Mouse (Mus musculus): ENCODE data around the gene Rora. TPM values are rescaled to one million over a fixed set of nuclear protein-coding genes. Genes with fewer than 3 reads are reported as not detected.
A peak's percentile ranks its signal among the peaks of the same experiment; 100 is the strongest.

Gene Rora
- total RNA-seq, 2 experiments from 2014 or later, result 78.4 to 79.1 TPM

DNA sequence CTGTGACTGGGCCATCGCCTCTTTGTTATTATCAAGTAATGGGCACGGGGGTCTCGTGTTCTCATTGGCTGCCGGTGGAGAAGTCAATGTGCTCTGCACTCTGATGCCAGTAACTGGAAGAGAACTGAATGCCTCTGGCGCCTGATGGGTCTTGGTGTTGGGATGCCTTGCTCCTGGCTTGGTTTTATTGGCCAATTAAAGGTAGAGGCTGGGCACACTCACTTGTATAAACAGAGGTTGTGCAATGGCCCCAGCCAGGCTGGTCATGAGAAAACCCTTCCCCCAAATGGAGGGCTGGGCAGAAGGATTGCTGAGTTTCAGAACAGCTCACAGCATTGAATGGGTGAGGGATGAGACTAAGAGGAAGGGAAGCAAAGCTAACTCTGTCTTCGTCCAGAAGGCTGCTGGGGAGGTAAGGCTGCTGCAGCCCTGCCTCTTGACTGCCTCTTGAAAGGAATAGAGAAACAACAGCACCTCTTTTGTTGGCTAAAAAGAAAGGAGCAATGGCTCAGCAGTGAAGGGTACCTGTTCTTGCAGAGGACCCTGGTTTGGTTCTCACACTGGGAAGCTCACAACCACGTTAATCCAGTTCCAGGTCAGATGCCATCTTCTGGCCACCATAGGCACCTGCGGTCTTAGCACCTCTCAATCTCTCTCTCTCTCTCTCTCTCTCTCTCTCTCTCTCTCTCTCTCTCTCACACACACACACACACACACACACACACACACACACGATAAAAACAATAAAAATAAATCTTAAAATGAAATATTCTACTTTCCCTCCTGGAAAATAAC, 653.3 kb downstream of the Rora start:
- DNase-seq (ENCODE audit: extremely low spot score in 1 of 2, low spot score in 2 of 2), result no peak

GRCm38 (mm10) chr9:69307974-69308373, 654.4 kb downstream of the Rora start:
- DNase-seq (ENCODE audit: extremely low spot score in 1 of 2, low spot score in 2 of 2), result no peak
- intact Hi-C loops (cut with DNase I), result no loop called here
- no peak for TF ChIP-seq CTCF (IDR thresholded peaks at IDR 0.05)
- no peak overlapping the region for H3K27ac ChIP-seq
- no peak overlapping the region for H3K4me3 ChIP-seq

More for the DNA sequence above, 653.3 kb downstream of the Rora start:
- no peak overlapping the region for H3K27ac ChIP-seq
- no peak; the same call in 1 of the 2 replicates for TF ChIP-seq CTCF (IDR thresholded peaks at IDR 0.05)
- intact Hi-C loops (cut with DNase I), result no loop called here
- H3K4me3 ChIP-seq, result no peak overlapping the region

DNA sequence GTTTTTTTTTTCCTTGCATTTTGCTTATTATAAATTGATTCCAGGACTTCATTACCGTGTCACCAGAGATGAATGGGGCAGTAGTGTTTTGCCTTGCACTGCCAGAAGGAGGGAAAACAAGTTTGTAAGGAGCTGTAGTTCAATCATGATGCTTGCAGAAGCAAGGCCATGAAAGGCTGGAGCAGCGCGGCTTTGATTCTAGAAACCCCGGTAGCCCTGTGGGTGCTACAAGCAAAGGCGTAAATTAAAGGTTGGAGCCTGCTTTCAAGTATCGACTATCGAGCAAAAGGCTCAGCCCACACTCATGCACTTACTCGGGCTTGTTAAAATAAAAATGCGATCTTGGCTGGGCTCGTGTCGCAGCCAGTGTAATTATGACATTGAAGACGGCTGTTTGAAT, 656.9 kb downstream of the Rora start:
- no peak for TF ChIP-seq CTCF (IDR thresholded peaks at IDR 0.05)
- no peak for DNase-seq (ENCODE audit: extremely low spot score in 1 of 2, low spot score in 2 of 2)
- Histone ChIP-seq H3K4me3 (no peak overlapping the region), H3K27ac (no peak overlapping the region)
- intact Hi-C loops (cut with DNase I), result no loop called here

GRCm38 (mm10) chr9:69313297-69313696, 659.7 kb downstream of the Rora start:
- no peak for TF ChIP-seq CTCF (IDR thresholded peaks at IDR 0.05)
- intact Hi-C loops (cut with DNase I), result no loop called here
- DNase-seq (ENCODE audit: extremely low spot score in 1 of 2, low spot score in 2 of 2), result no peak
- no peak overlapping the region for H3K27ac ChIP-seq
- no peak overlapping the region for H3K4me3 ChIP-seq

DNA sequence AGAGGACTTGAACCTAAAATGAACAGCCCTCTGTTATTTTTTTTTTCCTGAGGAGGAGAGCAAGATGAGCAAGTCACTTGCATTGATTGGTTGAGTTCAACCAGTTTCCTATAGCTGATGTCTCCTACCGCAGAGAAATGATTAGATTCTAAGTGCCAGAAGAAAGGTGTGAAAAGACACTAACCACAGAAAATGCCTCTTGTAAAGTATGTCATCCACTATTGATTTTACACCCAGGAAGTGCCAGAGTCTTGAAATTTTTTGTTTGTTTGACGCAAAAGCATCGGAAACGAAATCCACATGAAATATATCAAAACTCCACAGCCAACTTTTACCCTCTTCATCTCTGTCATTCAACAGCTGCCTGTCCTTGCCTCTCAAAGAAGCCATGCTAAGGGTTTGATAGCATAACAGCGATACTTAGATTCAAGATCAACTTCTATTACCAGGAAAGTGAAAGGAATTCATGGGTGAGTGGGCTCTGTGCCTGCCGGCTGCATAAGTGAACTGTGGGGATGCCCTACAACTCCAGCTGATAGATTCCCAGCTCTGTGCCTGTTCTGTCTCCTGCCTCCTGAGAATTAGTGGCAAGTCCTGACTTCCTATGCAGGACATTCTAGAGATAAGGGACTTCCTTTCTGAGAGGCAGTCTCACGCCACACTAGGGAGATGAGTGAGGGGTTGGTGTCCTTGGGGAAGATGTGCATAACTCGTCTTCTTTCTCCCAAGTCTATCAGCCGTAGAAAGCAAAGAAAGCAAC, 661.0 kb downstream of the Rora start:
- TF ChIP-seq CTCF (IDR thresholded peaks at IDR 0.05), result no peak

DNA sequence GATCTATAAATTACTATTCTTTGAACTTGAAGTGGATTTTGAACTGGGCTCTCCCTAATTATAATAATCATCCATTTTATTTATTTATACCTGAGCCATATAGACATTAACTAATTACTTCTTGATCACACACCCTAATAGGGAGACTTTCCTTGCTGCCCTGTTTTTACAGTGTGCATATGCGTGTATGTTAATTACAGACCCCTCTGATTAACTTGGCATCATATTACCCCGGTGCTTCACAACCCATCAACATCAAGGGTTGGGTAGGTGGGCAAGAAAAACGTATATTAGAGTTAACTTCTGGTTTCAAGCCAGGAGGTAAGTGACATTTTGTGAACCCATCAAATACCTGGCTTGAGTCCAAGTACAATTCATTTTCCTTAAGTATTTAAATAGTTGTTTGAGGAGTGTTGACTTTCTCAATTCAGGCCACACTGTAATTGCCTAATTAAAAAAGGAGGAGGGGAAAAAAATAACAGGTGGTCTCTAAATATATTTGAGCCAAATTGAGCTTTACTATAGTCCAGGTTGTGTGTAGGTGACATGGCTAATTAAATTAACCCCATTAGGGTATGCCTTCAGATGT, 664.0 kb downstream of the Rora start:
- Histone ChIP-seq H3K4me3 (no peak overlapping the region), H3K27ac (no peak overlapping the region)
- no peak for DNase-seq (ENCODE audit: extremely low spot score in 1 of 2, low spot score in 2 of 2)
- intact Hi-C loops (cut with DNase I), result no loop called here
- TF ChIP-seq CTCF (IDR thresholded peaks at IDR 0.05), result no peak

More for the DNA sequence above, 661.0 kb downstream of the Rora start:
- DNase-seq (ENCODE audit: extremely low spot score in 1 of 2, low spot score in 2 of 2), result no peak
- Histone ChIP-seq H3K27ac (no peak overlapping the region), H3K4me3 (no peak overlapping the region)
- intact Hi-C loops (cut with DNase I), result no loop called here

DNA sequence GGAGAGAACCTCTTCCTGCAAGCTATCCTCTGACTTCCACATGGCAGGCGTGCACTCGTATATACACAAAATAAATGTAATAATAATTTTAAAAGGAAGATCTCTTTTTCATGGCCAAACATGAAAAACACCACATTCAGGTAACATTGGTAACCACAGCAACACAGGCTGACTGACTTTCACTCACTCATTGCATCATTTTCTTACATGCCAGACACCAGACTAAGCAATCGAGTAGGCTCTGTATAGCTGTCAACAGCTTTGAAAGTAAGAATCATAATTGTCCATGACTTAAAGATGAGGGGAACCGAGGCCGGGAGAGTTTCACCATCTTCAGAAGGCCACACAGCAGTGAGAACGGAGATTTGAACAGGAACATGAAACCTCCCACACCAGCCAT, 665.8 kb downstream of the Rora start:
- H3K4me3 ChIP-seq, result no peak overlapping the region
- DNase-seq (ENCODE audit: extremely low spot score in 1 of 2, low spot score in 2 of 2), result no peak
- intact Hi-C loops (cut with DNase I), result no loop called here
- no peak for TF ChIP-seq CTCF (IDR thresholded peaks at IDR 0.05)
- no peak overlapping the region for H3K27ac ChIP-seq

- no peak for DNase-seq (ENCODE audit: extremely low spot score in 1 of 2, low spot score in 2 of 2)
- no peak overlapping the region for H3K4me3 ChIP-seq
- TF ChIP-seq CTCF (IDR thresholded peaks at IDR 0.05), result no peak
- no peak overlapping the region for H3K27ac ChIP-seq
- intact Hi-C loops (cut with DNase I), result loop anchor here (10.0 kb wide), 1 partner anchor 1305 kb away; no protein-coding TSS in a partner anchor
Measured at GRCm38 (mm10) chr9:69319913-69320634, 666.5 kb downstream of the Rora start.

GRCm38 (mm10) chr9:69320635-69321027, 667.0 kb downstream of the Rora start:
- peak; percentile 40 for TF ChIP-seq CTCF (IDR thresholded peaks at IDR 0.05)
- intact Hi-C loops (cut with DNase I), result loop anchor here (10.0 kb wide), 1 partner anchor 1306 kb away; no protein-coding TSS in a partner anchor
- no peak for DNase-seq (ENCODE audit: extremely low spot score in 1 of 2, low spot score in 2 of 2)

GRCm38 (mm10) chr9:69321956-69322355, 668.4 kb downstream of the Rora start:
- intact Hi-C loops (cut with DNase I), result loop anchor here (10.0 kb wide), 1 partner anchor 1307 kb away; no protein-coding TSS in a partner anchor
- no peak; the same call in 1 of the 2 replicates for TF ChIP-seq CTCF (IDR thresholded peaks at IDR 0.05)
- DNase-seq (ENCODE audit: extremely low spot score in 1 of 2, low spot score in 2 of 2), result no peak

More at GRCm38 (mm10) chr9:69320635-69321027, 667.0 kb downstream of the Rora start:
- Histone ChIP-seq H3K27ac (no peak overlapping the region), H3K4me3 (no peak overlapping the region)

DNA sequence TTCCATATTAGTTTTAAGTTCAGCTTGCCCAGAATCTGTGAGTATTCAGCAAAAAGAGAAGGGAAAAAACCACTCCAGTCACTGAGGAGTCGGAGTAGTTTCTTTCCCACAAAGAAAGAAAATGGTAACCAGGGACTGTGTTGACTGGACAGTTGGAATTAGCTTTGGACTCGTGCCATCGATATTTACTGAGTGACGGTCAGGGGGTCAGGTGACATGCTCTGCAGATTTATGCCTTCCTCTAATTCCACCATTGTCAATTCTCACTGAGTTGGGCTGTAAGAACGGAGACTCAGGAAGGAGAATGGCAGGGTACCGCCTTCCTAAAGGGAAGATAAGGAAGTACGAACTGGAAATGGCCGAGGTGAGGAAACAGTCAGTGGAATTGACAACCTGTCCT, 670.2 kb downstream of the Rora start:
- intact Hi-C loops (cut with DNase I), result loop anchor here (10.0 kb wide), 1 partner anchor 1309 kb away; no protein-coding TSS in a partner anchor
- no peak for DNase-seq (ENCODE audit: extremely low spot score in 1 of 2, low spot score in 2 of 2)
- Histone ChIP-seq H3K27ac (no peak overlapping the region), H3K4me3 (no peak overlapping the region)
- TF ChIP-seq CTCF (IDR thresholded peaks at IDR 0.05), result no peak

More at GRCm38 (mm10) chr9:69321956-69322355, 668.4 kb downstream of the Rora start:
- no peak overlapping the region for H3K4me3 ChIP-seq
- H3K27ac ChIP-seq, result no peak overlapping the region

Data from left cerebral cortex, adult 2 months (tissue).